Mouse (Mus musculus) CD4-positive, CD25-positive, alpha-beta regulatory T cell, adult 4 months (primary cell): ENCODE data around the gene Rabgef1. TPM values are rescaled to one million over a fixed set of nuclear protein-coding genes. Genes with fewer than 3 reads are reported as not detected.
"Not testable (repeated sequence)": the region's sequence is repeated elsewhere in the genome, so short reads cannot be mapped to it uniquely, and the experiment has no call there.

ENCODE experiments used
- ATAC-seq: one replicate; pipeline ENCODE4 v1.8.0; 2017
- polyA plus RNA-seq, 2 experiments: library from polyadenylated mRNA; unstranded; fragments of 100-300 nt; shearing (Covaris generic); gene quantifications; one replicate each; pipeline ENCODE4 v1.2.1; 2017

The Rabgef1 gene
- polyA plus RNA-seq, 2 experiments from 2014 or later = 32.1 to 43.4 TPM

DNA sequence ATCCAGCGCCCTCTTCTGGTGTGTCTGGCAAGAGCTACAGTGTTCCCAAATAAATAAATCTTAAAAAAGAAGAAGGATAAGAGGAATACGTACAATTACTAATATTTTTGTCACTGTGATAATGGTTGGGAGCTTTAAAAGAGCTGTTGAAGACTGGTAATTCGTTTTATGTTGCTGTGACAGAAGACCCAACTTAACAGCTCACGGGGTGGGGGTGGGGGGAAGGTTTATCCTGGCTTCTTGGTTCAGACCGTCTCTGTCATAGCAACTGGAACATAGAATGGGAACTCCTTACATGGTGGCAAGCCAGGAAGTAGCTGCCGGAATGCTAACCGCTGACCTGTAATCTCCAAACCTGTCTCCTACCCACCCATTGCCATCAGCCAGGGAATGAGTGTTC lies 45.2 kb downstream of the Rabgef1 start, which contains the start of gene Tmem248:
Tmem248 (plus strand) TSS at position 301 of the 400 bp plus-strand sequence.
- ATAC-seq = no peak

DNA sequence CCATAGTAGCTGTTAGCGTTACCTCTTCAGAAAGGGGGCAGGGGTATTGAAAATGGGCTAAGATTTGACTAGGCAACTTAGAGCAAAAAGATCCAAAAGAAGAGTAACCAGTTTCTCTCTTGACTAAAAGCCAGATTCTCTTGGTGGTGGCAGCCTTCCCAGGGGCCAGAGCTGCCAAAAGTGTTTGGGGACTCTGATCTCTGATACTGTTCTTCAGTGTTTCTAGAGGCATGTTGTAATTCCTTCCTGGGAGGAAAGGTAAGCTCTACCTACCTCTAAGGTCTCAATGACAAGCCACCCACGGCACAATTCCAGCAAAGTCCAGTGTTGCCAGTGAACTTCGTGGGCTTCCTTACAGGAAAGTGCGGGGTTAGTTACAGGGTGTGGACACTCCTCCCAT lies 45.8 kb downstream of the Rabgef1 start:
- ATAC-seq = no peak

DNA sequence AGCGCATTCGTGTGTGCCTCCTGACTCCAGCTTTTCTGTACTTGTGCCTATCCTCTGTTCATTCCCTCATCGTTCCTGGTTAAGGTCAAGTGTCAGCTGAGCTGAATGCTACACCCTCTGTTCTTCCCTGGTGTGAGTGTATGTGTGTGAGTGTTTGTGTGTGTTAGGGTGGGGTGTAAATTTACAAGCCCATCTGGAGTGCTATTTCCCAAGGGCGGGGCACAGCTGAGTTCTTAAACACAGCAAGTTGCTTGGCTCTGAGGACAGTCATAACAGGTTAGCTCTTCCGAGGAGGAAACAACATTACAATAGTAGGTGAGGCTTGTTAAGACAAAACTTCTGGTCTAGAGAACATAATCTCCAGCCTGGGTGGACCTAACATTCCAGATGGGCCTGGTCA lies 46.7 kb downstream of the Rabgef1 start:
- ATAC-seq = no peak

DNA sequence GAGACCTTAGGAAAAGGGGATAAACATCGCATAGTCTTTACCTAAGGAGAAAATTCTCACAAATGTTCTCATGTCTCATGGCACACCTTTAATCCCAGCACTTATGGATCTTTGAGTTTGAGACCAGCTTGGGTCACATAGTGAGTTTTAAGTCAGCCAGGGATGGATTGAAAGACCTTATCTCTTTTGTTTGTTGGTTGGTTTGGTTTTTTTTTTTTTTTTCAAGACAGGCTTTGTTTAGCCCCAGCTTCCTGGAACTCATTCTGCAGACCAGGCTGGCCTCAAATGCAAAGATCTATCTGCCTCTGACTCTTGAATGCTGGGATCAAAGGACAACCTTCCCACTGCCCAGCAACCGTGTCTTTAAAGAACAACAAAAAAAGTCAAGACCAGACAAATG lies 49.7 kb downstream of the Rabgef1 start:
- ATAC-seq = no peak

DNA sequence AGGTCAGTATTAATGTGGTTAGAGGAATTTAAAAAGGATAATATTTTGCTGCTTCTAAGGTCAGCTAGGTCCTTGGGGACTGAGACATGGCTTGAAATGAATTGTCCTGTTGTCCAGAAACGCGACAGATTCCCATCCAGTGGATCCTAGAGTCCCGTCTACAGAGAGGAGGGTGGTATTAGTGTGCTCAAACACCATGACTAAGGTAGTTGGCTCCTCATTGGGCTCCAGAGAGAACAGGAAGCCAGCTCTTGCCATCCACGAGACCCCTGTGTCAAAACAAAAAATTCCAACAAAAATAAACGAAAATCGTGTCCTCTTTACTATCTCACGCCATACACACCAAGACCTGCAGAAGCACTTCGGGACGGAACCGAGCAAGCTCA lies 50.2 kb downstream of the Rabgef1 start:
- ATAC-seq = peak; percentile 24

DNA sequence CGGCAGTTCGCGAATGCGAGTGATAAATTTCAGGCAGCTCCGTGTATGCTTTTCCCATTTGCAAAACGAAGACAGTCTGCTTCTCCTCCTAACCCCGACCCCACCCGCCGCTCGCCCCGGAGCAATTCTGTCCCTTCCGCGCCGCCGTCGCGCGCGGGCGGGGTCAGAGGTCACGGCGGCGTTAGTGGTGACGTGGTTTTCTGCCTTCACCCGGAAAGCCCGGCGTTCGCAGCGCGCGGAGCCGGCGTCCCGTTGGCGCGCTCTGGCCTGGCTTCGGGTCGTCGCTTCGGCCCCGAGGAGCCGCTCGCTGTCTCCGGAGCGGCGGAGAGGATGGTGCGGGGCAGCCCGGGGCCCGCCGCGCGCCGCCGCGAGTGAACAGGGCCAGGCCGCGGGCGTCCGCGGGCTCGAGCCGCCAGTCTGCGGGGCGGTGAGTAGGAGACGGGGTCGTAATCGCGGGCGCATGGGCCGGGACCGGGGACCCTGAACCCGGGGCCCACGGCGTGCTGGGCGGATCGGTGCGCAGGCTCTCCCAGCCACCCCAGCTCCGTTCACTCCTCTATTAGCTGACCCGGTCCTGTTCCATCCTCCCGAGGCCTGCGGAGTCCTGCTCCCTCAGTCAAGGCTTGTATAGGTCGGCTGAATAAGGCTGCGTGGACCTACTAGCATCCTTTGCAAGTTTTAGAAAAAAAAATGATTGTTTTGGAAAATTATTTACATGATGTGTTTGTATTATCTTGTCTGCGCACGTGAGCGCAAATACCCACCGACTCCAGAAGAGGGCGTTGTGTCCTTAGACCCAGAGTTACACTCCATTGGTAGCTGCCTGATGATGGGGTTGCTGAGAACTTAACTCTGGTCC lies 50.8 kb downstream of the Rabgef1 start:
- peak; percentile 92 for ATAC-seq

DNA sequence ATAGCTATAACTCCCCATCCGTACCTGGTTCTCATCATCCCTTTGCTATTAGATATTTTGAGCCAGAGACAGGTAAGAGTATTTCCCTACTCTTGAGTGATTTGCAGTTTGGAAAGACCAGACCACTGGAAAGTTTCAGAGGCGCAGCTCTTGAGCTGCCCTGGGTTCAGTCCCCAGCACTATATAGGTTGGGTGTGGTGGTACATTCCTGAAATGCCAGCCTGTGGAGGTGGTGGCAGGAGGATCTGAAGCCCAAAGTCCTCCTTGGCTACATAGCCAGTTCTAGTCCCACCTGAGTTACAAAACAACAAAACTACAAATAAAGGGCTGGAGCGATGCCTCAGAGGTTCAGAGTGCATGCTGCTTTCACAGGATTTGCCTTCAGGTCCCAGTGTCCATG lies 55.2 kb downstream of the Rabgef1 start:
- ATAC-seq = no peak

DNA sequence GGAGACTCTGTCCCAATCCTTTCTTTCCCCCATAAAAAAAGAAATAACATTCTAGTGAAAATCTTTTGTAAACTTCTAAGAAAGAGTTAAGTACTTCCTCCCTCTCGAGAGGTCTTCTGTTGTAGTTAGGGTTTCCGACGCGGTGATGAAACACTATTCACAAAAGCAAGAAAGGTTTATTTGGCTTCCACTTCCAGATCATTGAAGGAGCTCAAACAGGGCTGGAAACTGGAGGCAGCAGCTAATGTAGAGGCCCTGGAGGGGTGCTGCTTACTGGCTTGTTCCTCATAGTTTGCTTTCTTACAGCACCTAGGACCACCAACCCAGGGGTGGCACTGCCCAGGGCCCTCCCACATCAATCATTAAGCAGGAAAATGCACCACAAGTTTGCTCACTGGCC lies 56.5 kb downstream of the Rabgef1 start:
- ATAC-seq = no peak

DNA sequence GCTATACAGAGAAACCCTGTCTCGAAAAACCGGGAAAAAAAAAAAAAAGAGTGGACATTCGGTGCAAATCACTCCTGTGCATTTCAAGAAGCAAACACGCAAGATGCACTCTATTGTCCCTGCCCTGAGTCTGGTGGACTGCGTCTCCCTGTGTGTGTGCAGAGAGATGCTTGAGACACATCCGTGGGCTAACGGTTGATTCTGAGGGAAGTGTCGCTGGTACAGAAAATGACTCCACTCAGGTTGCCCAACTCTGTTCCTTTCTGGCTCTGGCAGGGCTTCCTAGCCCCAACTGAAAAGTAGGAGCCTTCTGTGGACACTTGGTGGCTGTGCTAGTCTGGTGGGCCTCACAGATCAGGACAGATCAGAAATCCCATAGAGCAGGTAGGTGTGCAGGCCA lies 64.7 kb downstream of the Rabgef1 start:
- ATAC-seq = no peak

DNA sequence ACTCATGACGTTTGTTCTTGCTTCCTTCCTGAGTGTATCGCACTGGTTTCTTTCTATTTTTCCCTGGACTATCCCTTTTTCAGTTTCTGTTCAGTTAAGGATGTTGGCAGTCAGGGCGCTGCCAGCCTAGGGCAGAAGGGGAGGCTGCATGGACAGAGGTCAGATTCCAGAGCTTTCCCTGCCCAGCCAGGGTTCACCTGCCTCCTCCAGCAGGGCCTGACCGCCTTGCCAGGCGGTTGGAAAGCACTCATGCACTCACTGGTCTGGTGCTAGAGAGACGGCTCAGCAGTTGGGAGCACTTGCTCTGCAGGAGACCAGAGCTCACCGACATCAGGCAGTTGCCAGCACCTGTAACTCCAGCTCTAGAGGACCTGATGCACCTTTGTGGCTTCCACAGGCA lies 67.6 kb downstream of the Rabgef1 start:
- no peak for ATAC-seq

DNA sequence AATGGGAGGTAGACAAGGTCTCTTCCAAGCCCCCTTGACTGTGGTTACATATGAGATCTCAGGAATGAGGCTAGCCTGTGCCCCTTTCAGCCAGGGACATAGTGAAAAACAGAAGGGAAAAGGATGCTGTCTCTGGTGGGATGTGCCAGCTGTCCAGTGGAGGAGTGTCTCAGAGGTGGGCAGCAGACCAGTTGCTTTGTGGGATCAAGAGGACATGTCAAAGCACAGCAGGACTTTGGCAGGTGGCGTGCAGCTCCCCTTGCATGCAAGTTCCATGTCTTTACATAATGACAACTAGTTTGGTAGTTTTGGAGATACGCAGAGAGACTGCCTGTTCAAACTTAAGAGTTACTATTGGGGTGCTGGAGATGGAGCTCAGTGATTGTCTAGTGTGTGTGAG lies 68.3 kb downstream of the Rabgef1 start:
- ATAC-seq = no peak

DNA sequence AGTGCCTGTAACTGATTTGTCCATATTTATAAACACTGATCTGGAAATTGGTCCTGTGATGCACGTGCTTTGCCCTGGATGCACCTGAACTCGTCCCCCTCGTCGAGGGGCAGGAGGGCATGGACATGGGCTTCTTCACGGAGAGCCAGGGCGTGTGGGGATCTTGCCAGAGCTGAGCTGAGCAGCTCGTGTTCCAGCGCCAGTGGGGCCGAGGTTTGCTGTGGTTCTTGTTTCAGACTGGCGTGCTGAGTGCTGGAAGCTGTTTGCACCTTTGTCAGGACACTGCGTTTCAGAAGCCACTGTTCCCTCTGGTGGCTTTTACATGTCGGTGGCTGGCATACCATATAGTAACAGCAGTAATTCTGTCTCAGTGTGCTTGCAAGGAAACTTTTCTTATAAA lies 69.8 kb downstream of the Rabgef1 start:
- no peak for ATAC-seq

DNA sequence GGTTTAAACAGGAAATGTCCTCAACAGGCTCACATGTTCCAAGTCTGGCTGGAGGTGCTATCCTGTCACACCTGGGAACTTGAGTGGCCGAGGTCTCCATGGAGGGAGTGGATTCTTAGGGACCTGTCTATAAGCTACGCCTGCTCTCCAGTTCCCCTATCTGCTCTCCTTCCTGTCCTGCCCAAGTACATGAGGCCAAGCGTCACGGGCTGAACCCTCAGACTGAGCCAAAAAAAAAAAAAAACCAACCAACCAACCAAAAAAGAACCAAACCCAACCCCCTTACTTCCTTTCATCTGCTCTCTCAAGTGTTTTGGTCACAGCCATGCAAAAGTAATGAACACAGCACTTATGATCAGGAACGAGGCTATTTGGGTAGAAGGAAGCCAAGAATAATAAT lies 76.2 kb downstream of the Rabgef1 start:
- ATAC-seq = no peak

DNA sequence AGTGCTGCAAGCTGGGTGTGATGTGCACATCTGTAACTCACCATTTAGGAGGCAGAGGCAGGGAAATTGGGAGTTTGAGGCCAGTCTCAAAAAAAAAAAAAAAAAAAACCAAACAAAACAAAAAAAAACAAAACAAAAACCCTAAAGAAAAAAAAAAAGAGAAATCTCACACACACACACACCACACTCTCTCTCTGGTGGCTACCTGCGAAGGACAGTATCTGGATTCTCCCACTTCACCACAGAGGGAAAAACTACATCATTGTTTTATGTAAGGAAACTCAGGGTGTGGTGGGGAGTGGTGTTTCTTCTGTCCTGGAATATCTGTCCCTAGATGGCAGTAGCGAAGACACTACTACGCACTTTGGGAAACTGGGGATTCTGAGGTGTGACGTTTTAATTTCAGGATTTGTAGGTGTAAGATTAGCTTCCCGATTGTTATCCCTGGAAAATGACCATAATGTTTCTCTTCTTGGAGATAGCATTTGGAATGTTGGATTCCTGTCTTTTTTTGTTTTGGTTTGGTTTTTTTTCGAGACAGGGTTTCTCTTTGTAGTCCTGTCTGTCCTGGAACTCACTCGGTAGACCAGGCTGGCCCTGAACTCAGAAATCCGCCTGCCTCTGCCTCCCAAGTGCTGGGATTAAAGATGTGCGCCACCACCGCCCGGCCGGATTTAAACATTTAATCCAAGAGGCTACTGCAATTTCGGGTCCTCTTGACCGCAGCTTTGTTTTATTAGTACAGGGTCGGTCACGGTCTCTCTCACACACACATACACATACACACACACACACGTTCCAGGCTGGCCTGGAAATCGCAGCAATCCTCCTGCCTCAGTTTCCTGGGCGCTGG lies 82.8 kb downstream of the Rabgef1 start:
- ATAC-seq = no peak

DNA sequence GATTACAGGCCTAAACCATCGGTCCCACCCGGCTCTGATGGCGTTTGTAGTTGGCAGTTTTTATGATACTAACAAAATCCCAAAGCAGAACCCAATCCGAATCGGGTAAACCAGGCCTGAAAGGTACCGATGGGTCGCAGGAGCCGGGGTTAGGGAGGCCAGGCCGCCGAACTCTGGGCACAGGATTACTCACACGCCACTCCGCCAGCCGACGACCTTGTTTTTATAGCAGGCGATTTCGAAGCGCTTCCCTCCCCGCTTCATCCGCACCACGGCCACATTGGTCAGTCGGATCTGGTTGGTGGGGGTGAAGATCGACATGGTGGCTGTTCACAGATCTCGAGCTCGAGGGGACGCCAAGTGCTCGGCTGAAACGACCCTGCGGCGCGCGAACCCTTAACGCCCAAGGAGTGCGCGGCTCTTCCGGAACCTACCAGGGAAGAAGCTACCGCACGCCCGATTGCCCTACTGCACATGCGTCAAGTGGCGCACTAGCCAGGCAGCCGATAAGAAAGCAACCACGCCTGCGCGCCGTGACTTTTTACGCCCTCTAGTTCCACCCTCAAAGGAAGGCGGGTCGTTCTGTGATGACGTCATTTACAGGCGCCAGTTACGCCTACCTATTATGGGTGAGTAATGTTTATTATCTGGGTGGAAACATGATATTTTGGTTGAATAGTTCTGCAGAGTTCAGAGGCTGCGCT lies 83.6 kb downstream of the Rabgef1 start, which contains the start of the genes Sbds and Tyw1:
Sbds (minus strand) TSS at position 514 of the 704 bp plus-strand sequence.
Tyw1 (plus strand) TSS at position 603 of the 704 bp plus-strand sequence.
- peak; percentile 74 for ATAC-seq

DNA sequence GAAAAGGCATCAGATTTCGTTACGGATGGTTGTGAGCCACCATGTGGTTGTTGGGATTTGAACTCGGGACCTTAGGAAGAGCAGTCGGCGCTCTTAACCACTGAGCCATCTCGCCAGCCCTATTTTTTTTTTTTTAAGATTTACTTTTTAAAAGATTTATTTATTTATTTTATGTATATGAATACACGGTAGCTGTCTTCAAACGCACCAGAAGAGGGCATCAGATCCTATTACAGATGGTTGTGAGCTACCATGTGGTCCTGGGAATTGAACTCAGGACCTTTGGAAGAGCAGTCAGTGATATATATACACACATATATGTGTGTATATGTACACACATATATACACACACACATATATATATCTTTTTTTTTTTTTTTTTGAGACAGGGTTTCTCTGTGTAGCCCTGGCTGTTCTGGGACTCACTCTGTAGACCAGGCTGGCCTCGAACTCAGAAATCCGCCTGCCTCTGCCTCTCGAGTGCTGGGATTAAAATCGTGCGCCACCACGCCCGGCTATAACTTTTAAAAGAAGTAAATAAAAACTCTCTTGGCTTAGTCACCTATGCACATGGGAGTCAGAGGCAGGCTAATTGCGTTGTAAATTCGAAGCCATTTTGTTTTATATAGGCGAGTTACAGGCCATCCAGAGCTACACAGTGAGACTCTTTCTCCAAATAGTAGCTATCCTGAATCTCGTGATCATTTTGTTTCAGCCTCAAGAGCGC lies 84.4 kb downstream of the Rabgef1 start:
- ATAC-seq = not testable (repeated sequence)

DNA sequence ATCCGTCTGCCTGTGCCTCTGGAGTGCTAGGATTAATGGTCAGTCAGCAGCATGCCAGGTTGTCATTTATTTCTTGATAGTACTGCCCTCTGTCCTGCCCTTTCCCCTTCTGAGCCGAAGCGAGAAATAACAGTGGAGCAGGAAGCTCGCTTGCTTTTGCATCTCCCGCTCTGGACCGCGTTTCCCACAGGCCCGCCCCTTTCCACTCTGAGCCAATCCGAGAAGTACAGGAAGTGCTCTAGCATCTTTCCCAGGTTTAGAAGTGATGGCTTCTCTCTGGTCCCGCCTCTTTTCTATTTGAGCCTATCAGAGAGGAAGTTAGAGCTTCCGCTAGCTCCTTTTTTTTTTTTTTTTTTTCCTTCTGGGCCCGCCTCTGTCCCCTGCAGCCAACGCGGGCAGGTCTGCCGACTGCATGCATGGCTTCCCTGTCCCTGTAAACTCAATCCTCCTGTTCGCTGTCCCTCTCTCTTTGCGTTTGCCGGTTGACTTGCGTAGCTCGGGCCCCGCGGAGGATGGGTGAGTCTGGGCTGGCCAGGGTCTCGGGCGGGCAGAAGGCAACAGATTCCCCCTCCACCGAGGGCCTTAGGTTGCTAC lies 85.2 kb downstream of the Rabgef1 start:
- peak; percentile 87 for ATAC-seq

DNA sequence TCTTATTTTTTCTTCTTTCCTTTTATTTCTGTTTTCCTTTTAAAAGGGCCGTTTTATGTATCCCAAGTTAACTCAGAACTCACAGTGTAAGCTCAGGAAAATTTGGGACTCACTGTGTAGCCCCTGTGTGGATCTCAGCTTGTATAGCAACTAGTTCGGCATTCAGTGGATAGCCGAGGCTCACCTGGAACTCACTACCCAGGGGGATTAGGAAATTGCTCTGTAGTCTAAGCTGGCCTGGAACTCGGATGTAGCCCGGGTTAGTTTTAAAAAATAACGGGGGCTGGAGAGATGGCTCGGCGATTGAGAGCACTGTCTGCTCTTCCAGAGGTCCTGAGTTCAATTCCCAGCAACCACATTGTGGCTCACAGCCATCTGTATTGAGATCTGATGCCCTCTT lies 85.7 kb downstream of the Rabgef1 start:
- no peak for ATAC-seq

DNA sequence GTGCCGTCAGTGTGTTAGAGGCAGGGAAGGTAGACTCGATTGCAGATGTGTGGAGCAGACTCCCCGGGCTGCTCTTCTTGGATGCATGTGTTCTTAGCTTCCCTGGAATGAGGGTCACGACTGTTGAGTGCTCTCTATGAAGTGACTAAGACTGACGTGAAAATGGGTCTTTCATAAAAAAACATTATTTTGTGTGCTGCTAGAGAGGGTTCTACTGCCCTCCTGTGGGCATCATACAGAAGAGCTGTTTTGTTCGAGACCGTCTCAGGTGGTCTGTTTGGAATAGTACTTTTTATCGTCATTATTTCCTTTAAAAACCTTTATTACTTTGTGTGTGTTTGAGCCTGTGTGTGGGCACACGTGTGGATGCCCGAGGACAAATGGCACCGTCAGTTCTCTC lies 91.9 kb downstream of the Rabgef1 start:
- no peak for ATAC-seq
